Mouse (Mus musculus) G1E-ER4 (cell line): ENCODE data around the gene Gm20538. TPM values are rescaled to one million over a fixed set of nuclear protein-coding genes. Genes with fewer than 3 reads are reported as not detected.

Experiments
- GATA1 ChIP-seq: IDR thresholded peaks from one replicate; pipeline ENCODE4 v1.8.0; 2012; ENCODE audit warnings: low read length, inconsistent platforms
- polyA plus RNA-seq: library from polyadenylated mRNA; stranded (reverse); fragments of >175 nt; gene quantifications from 2 replicates; pipeline ENCODE4 v1.2.3, GENCODE M21; 2012

Gene Gm20538
- not detected in 2 replicates for polyA plus RNA-seq

GRCm38 (mm10) chr19:44552731-44553130, at the start of gene Gm20538:
Gene Gm20538, minus strand, starts transcription at chr19:44552831.
- no peak for TF ChIP-seq GATA1

- TF ChIP-seq GATA1: no peak
These were observed 41.5 kb upstream of the Gm20538 start for GRCm38 (mm10) chr19:44594180-44594579.

GRCm38 (mm10) chr19:44591638-44592037, 39.0 kb upstream of the Gm20538 start:
- TF ChIP-seq GATA1: no peak

GRCm38 (mm10) chr19:44590992-44591391, 38.4 kb upstream of the Gm20538 start:
- no peak for TF ChIP-seq GATA1

- no peak for TF ChIP-seq GATA1
These were observed 37.1 kb upstream of the Gm20538 start for GRCm38 (mm10) chr19:44589591-44590223.

GRCm38 (mm10) chr19:44588036-44588435, 35.4 kb upstream of the Gm20538 start:
- no peak for TF ChIP-seq GATA1

- TF ChIP-seq GATA1: no peak
These were observed 30.1 kb upstream of the Gm20538 start for GRCm38 (mm10) chr19:44582638-44583309.

GRCm38 (mm10) chr19:44582103-44582502, 29.5 kb upstream of the Gm20538 start:
- no peak for TF ChIP-seq GATA1

- TF ChIP-seq GATA1: no peak
These were observed 25.4 kb upstream of the Gm20538 start for GRCm38 (mm10) chr19:44578038-44578437.

GRCm38 (mm10) chr19:44576275-44576674, 23.6 kb upstream of the Gm20538 start:
- no peak for TF ChIP-seq GATA1

GRCm38 (mm10) chr19:44567763-44568162, 15.1 kb upstream of the Gm20538 start:
- TF ChIP-seq GATA1: no peak

GRCm38 (mm10) chr19:44564006-44564405, 11.4 kb upstream of the Gm20538 start:
- TF ChIP-seq GATA1: no peak

- TF ChIP-seq GATA1: no peak
These were observed 10.1 kb upstream of the Gm20538 start, which contains the start of gene Hif1an for GRCm38 (mm10) chr19:44562652-44563206. Gene Hif1an, plus strand, starts transcription at chr19:44562850.

- TF ChIP-seq GATA1: no peak
These were observed 2.4 kb upstream of the Gm20538 start, which contains the start of gene Ndufb8 for GRCm38 (mm10) chr19:44554861-44555590. Gene Ndufb8, minus strand, starts transcription at chr19:44555440.

- TF ChIP-seq GATA1: no peak
These were observed 1.8 kb upstream of the Gm20538 start for GRCm38 (mm10) chr19:44554490-44554860.

- TF ChIP-seq GATA1: no peak
These were observed 655 bp upstream of the Gm20538 start for GRCm38 (mm10) chr19:44553286-44553685.
